Mouse (Mus musculus): ENCODE measurements at regions not wholly inside any gene's neighbourhood (a gene's known extent, or its start where the extent isn't known, plus 50 kb on each side); places are given as distances from the start of the nearest gene placed in this dataset.

DNA sequence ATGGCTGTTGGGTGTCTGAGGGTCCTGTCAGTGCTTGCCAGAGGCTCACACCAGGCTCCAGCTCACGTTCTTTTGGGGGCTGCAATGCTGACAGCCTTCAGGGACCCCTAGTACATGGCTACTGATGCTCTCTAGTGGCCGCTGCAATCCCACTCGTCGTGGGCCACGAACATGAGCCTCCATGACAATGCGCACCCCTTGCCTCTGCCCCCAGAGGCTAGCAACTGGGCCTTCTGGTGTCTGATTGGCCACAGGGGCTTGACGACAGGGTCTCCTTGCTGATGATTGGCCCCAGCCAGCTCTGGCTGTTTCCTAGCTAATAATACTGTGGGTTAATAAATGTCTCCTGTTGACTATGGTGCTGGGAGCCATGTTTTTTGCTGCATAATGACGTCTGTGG, 61.1 kb downstream of the Rtl1 start:
- WGBS = 76% methylated on average over 8 of the region's 8 CpGs
- Histone ChIP-seq H3K9me3 (replicated peaks; ENCODE audit: control insufficient read depth, low read length) (peaks cover 45% of the 10 kb centered on the region), H3K27me3 (ENCODE audit: control insufficient read depth, insufficient read depth, low read length) (no peaks in the 10 kb centered on the region), H3K9ac (ENCODE audit: low read length) (no peak overlapping the region), H3K4me3 (ENCODE audit: low read length) (no peak overlapping the region), H3K4me1 (ENCODE audit: control insufficient read depth, insufficient read depth, low read length) (peaks cover 5% of the 10 kb centered on the region; the same call in 1 of the 2 replicates), H3K36me3 (ENCODE audit: control insufficient read depth, insufficient read depth) (no peaks in the 10 kb centered on the region), H3K27ac (ENCODE audit: low read length) (no peak overlapping the region), H3K4me2 (ENCODE audit: low read depth, low read length) (no peak overlapping the region)
- no peak for ATAC-seq (replicated peaks; ENCODE audit: extremely low read depth, insufficient read depth, low FRiP score)

DNA sequence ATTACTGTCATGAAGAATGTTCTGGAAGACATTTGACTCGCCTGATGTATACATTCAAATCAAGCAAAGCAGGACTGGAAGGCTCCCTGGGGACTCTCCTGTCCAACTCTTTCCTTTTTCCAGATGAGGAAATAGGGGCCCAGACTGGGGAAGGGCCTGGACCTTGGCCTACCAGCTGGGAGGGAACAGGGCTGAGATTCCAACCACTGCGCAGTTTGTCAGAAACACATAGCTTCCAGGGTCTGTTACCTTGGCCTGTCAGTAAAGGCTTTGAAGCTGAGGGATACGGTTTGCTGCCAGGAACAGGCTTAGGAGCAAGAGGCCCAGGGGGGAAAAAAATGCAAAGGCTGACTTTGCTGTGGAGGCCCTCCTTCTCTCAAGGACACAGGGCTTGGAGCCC, 61.5 kb downstream of the Rtl1 start:
- no peak overlapping the region for H3K27ac ChIP-seq (ENCODE audit: low read length)
- no peak for ATAC-seq (replicated peaks; ENCODE audit: extremely low read depth, insufficient read depth, low FRiP score)
- 83% methylated on average over 3 of the region's 3 CpGs for WGBS

DNA sequence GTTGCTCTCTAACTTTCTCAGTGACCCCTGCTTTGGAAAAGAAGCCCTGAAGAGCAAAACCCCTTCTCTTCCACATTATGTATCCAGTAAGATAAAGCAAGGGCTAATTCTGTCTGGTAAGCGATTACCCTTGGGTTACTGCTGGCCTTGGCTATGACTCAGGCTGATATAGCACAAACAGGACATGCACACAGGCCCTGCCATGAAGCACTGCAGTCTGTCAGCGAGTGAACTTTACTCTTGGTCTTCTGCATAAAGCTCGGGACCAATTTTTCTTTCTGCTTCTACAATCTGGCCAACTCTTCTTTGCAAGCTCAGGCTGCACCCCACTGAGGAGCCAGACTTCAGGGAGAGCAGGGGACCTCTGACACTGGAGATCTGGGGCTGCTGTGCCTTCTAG, 63.6 kb downstream of the Rtl1 start:
- 62% methylated on average over 3 of the region's 3 CpGs for WGBS
- Histone ChIP-seq H3K4me1 (ENCODE audit: control insufficient read depth, insufficient read depth, low read length) (peaks cover 5% of the 10 kb centered on the region; the same call in 1 of the 2 replicates), H3K9me3 (replicated peaks; ENCODE audit: control insufficient read depth, low read length) (peaks cover 36% of the 10 kb centered on the region), H3K27me3 (ENCODE audit: control insufficient read depth, insufficient read depth, low read length) (no peaks in the 10 kb centered on the region), H3K27ac (ENCODE audit: low read length) (no peak overlapping the region), H3K4me3 (ENCODE audit: low read length) (no peak overlapping the region), H3K4me2 (ENCODE audit: low read depth, low read length) (no peak overlapping the region), H3K36me3 (ENCODE audit: control insufficient read depth, insufficient read depth) (no peaks in the 10 kb centered on the region), H3K9ac (ENCODE audit: low read length) (no peak overlapping the region)
- ATAC-seq (replicated peaks; ENCODE audit: extremely low read depth, insufficient read depth, low FRiP score) = no peak

More for the DNA sequence above, 61.5 kb downstream of the Rtl1 start:
- no peak overlapping the region for H3K4me2 ChIP-seq (ENCODE audit: low read depth, low read length)
- H3K4me1 ChIP-seq (ENCODE audit: control insufficient read depth, insufficient read depth, low read length) = peaks cover 5% of the 10 kb centered on the region; the same call in 1 of the 2 replicates
- H3K36me3 ChIP-seq (ENCODE audit: control insufficient read depth, insufficient read depth) = no peaks in the 10 kb centered on the region
- no peak overlapping the region for H3K9ac ChIP-seq (ENCODE audit: low read length)
- no peaks in the 10 kb centered on the region for H3K27me3 ChIP-seq (ENCODE audit: control insufficient read depth, insufficient read depth, low read length)
- no peak overlapping the region for H3K4me3 ChIP-seq (ENCODE audit: low read length)
- H3K9me3 ChIP-seq (replicated peaks; ENCODE audit: control insufficient read depth, low read length) = peaks cover 45% of the 10 kb centered on the region

DNA sequence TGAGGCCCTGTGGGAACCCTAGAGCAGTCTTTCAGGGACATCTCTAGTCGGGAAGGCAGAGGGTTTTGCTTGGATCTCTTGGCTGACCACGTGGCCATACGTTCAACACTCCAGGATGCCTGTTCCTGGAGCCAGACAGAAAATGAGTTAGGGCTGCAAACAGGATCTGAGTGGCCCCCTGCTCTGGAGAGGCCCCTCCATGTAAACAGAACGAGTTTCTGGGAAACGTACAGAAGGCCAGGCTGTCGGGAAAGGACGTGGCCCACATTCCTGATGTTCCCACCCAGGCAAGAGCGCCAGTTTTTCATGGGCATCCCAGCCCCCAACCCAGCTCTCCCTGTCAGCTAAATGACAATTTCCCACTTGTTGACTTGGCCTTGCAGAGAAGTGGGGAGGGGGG, 67.7 kb downstream of the Rtl1 start:
- H3K4me1 ChIP-seq (ENCODE audit: control insufficient read depth, insufficient read depth, low read length) = peaks cover 5% of the 10 kb centered on the region; the same call in 1 of the 2 replicates
- no peak overlapping the region for H3K4me2 ChIP-seq (ENCODE audit: low read depth, low read length)
- peaks cover 23% of the 10 kb centered on the region for H3K9me3 ChIP-seq (replicated peaks; ENCODE audit: control insufficient read depth, low read length)
- no peaks in the 10 kb centered on the region for H3K36me3 ChIP-seq (ENCODE audit: control insufficient read depth, insufficient read depth)
- no peak overlapping the region for H3K4me3 ChIP-seq (ENCODE audit: low read length)
- no peak overlapping the region for H3K27ac ChIP-seq (ENCODE audit: low read length)
- H3K9ac ChIP-seq (ENCODE audit: low read length) = no peak overlapping the region
- 46% methylated on average over 8 of the region's 8 CpGs for WGBS
- H3K27me3 ChIP-seq (ENCODE audit: control insufficient read depth, insufficient read depth, low read length) = no peaks in the 10 kb centered on the region
- ATAC-seq (replicated peaks; ENCODE audit: extremely low read depth, insufficient read depth, low FRiP score) = no peak

DNA sequence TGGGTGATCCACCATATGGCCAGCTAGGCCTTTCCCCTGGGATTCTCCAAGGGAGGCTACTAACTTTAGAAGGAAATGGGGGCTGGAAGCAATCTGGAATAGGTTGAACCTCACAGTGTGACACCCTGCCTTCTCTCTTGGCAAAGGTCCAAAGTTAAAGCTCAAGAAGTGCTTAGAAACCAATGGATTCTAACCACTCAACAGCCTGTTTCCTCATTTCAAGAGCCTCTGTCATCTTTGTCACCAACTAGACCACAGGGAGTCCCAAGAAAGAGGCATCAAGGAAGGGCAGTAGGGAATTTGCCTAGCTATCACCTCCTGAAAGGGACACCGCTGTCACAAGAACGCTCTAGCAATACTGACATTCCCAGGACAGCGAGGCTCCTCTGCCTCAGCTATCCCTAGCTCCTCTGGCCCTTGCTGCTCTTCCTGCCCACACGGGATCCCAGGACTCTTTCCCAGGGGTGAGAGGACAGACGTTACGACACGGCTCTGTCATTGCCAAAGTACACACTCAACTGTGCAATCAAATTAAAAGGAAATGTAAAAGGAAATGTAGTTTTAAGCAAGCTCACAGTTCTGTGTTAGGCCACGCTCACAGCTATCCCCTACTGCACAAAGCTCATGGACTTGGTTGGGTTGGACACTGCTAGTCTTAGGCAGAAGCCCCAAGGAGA, 68.6 kb downstream of the Rtl1 start:
- ATAC-seq (replicated peaks; ENCODE audit: extremely low read depth, insufficient read depth, low FRiP score) = no peak
- no peaks in the 10 kb centered on the region for H3K27me3 ChIP-seq (ENCODE audit: control insufficient read depth, insufficient read depth, low read length)
- H3K36me3 ChIP-seq (ENCODE audit: control insufficient read depth, insufficient read depth) = no peaks in the 10 kb centered on the region
- H3K9me3 ChIP-seq (replicated peaks; ENCODE audit: control insufficient read depth, low read length) = peaks cover 19% of the 10 kb centered on the region
- H3K4me3 ChIP-seq (ENCODE audit: low read length) = no peak overlapping the region
- peaks cover 5% of the 10 kb centered on the region; the same call in 1 of the 2 replicates for H3K4me1 ChIP-seq (ENCODE audit: control insufficient read depth, insufficient read depth, low read length)
- H3K27ac ChIP-seq (ENCODE audit: low read length) = no peak overlapping the region
- 52% methylated on average over 8 of the region's 8 CpGs for WGBS
- no peak overlapping the region for H3K9ac ChIP-seq (ENCODE audit: low read length)
- H3K4me2 ChIP-seq (ENCODE audit: low read depth, low read length) = no peak overlapping the region

DNA sequence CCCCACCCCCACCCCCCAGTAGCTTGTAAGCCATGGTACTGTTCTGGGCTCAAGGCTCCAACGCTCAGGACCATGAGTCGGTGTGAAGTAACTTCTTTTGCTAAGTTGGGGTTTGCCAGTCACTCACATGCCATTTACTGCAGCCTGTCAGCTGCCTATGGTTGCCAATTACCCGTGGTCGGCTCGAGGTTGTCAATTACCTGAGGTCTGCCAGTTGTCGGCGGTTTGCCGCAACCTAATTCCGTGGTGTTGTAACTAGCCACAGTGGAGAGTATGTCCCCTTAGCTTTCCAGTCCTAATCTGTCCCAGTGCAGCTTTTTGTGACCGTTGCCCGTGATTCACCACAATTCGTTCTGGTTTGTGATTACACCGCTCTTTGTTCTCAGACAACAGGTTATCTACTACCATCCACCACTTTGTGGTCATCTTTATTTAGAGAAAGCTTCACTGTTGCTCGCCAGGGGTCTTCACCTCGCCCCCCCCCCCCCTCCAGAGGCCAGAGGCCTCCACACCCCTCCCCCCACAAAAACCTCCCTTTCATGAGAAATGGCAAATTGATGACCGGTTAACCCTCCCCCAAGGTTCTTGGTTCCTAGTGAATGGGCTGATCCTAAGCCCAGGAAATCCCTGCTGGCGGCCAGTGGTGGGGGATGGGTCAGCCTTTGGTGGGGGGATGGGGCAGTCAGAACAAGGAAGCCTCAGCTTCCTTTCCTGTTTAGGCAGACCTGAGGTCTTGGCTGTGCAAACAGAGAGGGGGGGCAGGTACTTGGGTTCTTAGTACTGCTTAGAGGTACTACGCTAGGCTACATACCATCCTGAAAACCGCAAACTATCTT, 69.7 kb downstream of the Rtl1 start:
- WGBS = 61% methylated on average over 19 of the region's 19 CpGs

DNA sequence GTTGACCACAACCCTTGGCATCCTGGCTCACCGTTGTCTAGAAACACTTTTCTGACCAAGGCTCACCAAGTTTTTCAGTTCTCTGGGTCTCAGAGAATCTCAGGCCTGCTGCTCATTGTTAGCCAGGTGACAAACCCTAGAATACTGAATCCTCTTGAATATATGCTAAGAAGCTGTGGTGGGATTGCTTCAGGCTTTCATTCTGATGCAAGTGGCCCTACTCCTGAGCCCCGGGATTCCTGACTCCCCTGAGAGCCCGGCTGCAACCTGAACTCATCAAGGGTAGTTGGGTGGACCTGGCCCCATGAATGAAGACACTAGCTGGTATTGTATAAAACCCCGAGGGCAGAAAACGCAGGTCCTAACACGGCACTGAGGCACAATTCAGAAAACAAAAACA, 70.6 kb downstream of the Rtl1 start:
- Histone ChIP-seq H3K27me3 (ENCODE audit: control insufficient read depth, insufficient read depth, low read length) (no peaks in the 10 kb centered on the region), H3K9me3 (replicated peaks; ENCODE audit: control insufficient read depth, low read length) (peaks cover 19% of the 10 kb centered on the region), H3K4me1 (ENCODE audit: control insufficient read depth, insufficient read depth, low read length) (no peaks in the 10 kb centered on the region), H3K9ac (ENCODE audit: low read length) (no peak overlapping the region), H3K4me2 (ENCODE audit: low read depth, low read length) (no peak overlapping the region), H3K36me3 (ENCODE audit: control insufficient read depth, insufficient read depth) (no peaks in the 10 kb centered on the region), H3K4me3 (ENCODE audit: low read length) (no peak overlapping the region), H3K27ac (ENCODE audit: low read length) (no peak overlapping the region)
- 66% methylated on average over 6 of the region's 6 CpGs for WGBS
- ATAC-seq (replicated peaks; ENCODE audit: extremely low read depth, insufficient read depth, low FRiP score) = no peak

More for the DNA sequence above, 69.7 kb downstream of the Rtl1 start:
- H3K4me1 ChIP-seq (ENCODE audit: control insufficient read depth, insufficient read depth, low read length) = peaks cover 3% of the 10 kb centered on the region; the same call in 1 of the 2 replicates
- H3K27ac ChIP-seq (ENCODE audit: low read length) = no peak overlapping the region
- no peaks in the 10 kb centered on the region for H3K36me3 ChIP-seq (ENCODE audit: control insufficient read depth, insufficient read depth)
- ATAC-seq (replicated peaks; ENCODE audit: extremely low read depth, insufficient read depth, low FRiP score) = no peak
- no peak overlapping the region for H3K9ac ChIP-seq (ENCODE audit: low read length)
- no peak overlapping the region for H3K4me2 ChIP-seq (ENCODE audit: low read depth, low read length)
- peaks cover 19% of the 10 kb centered on the region for H3K9me3 ChIP-seq (replicated peaks; ENCODE audit: control insufficient read depth, low read length)
- no peak overlapping the region for H3K4me3 ChIP-seq (ENCODE audit: low read length)
- no peaks in the 10 kb centered on the region for H3K27me3 ChIP-seq (ENCODE audit: control insufficient read depth, insufficient read depth, low read length)

DNA sequence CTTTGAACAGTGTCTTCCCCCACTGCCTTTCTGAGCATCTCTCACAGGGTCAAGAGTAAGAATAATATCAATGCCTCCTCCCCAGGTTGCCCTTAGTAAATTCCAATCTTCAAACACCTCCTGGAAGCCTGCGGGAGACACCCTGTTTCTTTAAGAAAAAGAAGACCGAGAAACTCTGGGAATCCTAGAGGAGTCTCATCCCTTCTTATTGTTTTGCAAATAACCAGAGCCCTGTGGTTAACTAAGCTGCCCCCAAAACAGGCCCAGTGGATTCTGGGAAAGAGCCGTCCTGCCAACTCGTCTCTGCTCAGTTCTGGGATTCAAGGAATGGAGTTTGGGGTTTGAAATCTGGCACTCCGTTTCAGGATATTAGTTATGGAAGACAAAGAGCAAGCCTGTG, 71.2 kb downstream of the Rtl1 start:
- Histone ChIP-seq H3K9me3 (replicated peaks; ENCODE audit: control insufficient read depth, low read length) (peaks cover 19% of the 10 kb centered on the region), H3K4me2 (ENCODE audit: low read depth, low read length) (no peak overlapping the region), H3K27me3 (ENCODE audit: control insufficient read depth, insufficient read depth, low read length) (no peaks in the 10 kb centered on the region), H3K36me3 (ENCODE audit: control insufficient read depth, insufficient read depth) (no peaks in the 10 kb centered on the region), H3K4me1 (ENCODE audit: control insufficient read depth, insufficient read depth, low read length) (no peaks in the 10 kb centered on the region), H3K4me3 (ENCODE audit: low read length) (no peak overlapping the region), H3K9ac (ENCODE audit: low read length) (no peak overlapping the region), H3K27ac (ENCODE audit: low read length) (no peak overlapping the region)
- WGBS = 67% methylated on average over 5 of the region's 5 CpGs
- no peak for ATAC-seq (replicated peaks; ENCODE audit: extremely low read depth, insufficient read depth, low FRiP score)

DNA sequence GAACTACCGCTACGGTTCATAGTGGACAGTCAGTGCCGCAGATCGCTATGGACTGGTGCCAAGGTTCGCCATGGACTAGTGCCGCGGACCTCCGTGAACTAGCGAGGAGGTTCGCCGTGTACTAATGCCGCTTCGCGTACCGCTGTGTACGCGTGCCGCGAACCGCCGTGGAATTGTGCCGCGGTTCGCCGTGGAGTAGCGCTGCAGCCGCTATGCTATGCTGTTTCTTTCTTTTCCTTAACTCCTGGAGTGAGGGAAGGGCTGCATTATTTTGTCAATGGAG, 71.9 kb downstream of the Rtl1 start:
- WGBS = 44% methylated on average over 27 of the region's 27 CpGs
- no peaks in the 10 kb centered on the region; the same call in 1 of the 2 replicates for H3K27me3 ChIP-seq (ENCODE audit: control insufficient read depth, insufficient read depth, low read length)
- no peak for ATAC-seq (replicated peaks; ENCODE audit: extremely low read depth, insufficient read depth, low FRiP score)
- peaks cover 19% of the 10 kb centered on the region for H3K9me3 ChIP-seq (replicated peaks; ENCODE audit: control insufficient read depth, low read length)
- no peak overlapping the region for H3K27ac ChIP-seq (ENCODE audit: low read length)
- peak overlapping the region; percentile 63 for H3K4me2 ChIP-seq (ENCODE audit: low read depth, low read length)
- peak overlapping the region; percentile 48 for H3K4me3 ChIP-seq (ENCODE audit: low read length)
- peak overlapping the region; percentile 31; the same call in 1 of the 2 replicates for H3K9ac ChIP-seq (ENCODE audit: low read length)
- H3K36me3 ChIP-seq (ENCODE audit: control insufficient read depth, insufficient read depth) = no peaks in the 10 kb centered on the region
- no peaks in the 10 kb centered on the region for H3K4me1 ChIP-seq (ENCODE audit: control insufficient read depth, insufficient read depth, low read length)

Data from heart, embryonic 16.5 days (tissue).